Mouse (Mus musculus) kidney, embryonic 14.5 days (tissue): ENCODE measurements around the gene Fmnl2. TPM values are rescaled to one million over a fixed set of nuclear protein-coding genes. Genes with fewer than 3 reads are reported as not detected.

Experiments used
- ATAC-seq: fragments of 200-750 bp; cut with Nextera tagmentation; 2 replicates; pipeline ENCODE4 v1.8.0; 2017; ENCODE audit warnings: moderate number of reproducible peaks, mild to moderate bottlenecking, moderate TSS enrichment, moderate library complexity; ENCODE audit not compliant: low FRiP score, low TSS enrichment
- H3K27ac ChIP-seq: fragments of 300-500 bp; sonication (generic); 2 replicates; pipeline ENCODE4 v1.5.1; 2014; ENCODE audit warnings: low read depth, mild to moderate bottlenecking, low read length, moderate library complexity, mixed read lengths
- H3K27me3 ChIP-seq: fragments of 300-500 bp; sonication (generic); 2 replicates; pipeline ENCODE4 v1.6.1; 2014; ENCODE audit warnings: mild to moderate bottlenecking, low read length; ENCODE audit not compliant: control insufficient read depth, insufficient read depth
- H3K36me3 ChIP-seq: fragments of 300-500 bp; sonication (generic); 2 replicates; pipeline ENCODE4 v1.6.1; 2014; ENCODE audit warnings: low read length, mixed read lengths; ENCODE audit not compliant: control insufficient read depth, insufficient read depth
- H3K4me1 ChIP-seq: fragments of 300-500 bp; sonication (generic); 2 replicates; pipeline ENCODE4 v1.6.1; 2014; ENCODE audit warnings: low read length, mixed read lengths; ENCODE audit not compliant: control insufficient read depth, insufficient read depth
- H3K4me2 ChIP-seq: fragments of 300-500 bp; sonication (generic); replicated peaks from 2 replicates; pipeline ENCODE4 v1.6.1; 2014; ENCODE audit warnings: low read depth, mild to moderate bottlenecking, low read length
- H3K4me3 ChIP-seq: fragments of 300-500 bp; sonication (generic); 2 replicates; pipeline ENCODE4 v1.5.1; 2014; ENCODE audit warnings: mild to moderate bottlenecking, low read length
- H3K9ac ChIP-seq: fragments of 300-500 bp; sonication (generic); 2 replicates; pipeline ENCODE4 v1.6.1; 2014; ENCODE audit warnings: low read depth, mild to moderate bottlenecking, low read length, moderate library complexity
- H3K9me3 ChIP-seq: fragments of 300-500 bp; sonication (generic); 2 replicates; pipeline ENCODE4 v1.6.1; 2016; ENCODE audit warnings: low read length; ENCODE audit not compliant: control insufficient read depth
- WGBS: fragments of 180-500 bp; shearing (Covaris S2); extraction: QIAGEN DNeasy Blood & Tissue Kit; methylation state at CpG from one replicate; pipeline ENCODE4 v1.1.7; 2014; 5-methylcytosine and 5-hydroxymethylcytosine counted together
- polyA plus RNA-seq: library from polyadenylated mRNA; unstranded; fragments of >200 nt; fragmentation: Nextera tagmentation; extraction: Ambion mirVana; gene quantifications from 2 replicates; pipeline ENCODE4 v1.2.1, GENCODE M21; 2014

Gene Fmnl2
- polyA plus RNA-seq, 1 experiment from 2014 or later = 13.5 TPM

DNA sequence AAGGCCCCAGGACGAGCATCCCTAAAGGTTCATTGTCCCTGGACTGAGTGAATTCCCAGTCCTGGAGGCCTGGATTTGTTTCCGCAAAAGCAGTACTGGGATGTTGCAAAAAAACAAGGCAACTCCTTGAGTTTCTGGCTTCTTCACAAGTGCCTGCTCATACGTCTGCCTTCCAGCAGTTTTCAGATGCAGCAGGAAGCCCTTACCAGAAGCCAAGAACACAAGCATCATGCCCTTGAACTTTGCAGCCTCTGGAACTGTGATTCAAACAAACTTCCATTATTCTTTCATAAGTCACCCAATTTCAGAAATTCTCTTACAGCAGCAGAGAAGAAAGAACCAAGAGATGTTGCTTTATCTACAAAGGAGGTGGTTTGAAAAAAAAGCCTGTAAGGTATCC lies 21.9 kb upstream of the Fmnl2 start:
- no peaks in the 10 kb centered on the region for H3K9me3 ChIP-seq
- H3K27ac ChIP-seq = no peak overlapping the region
- H3K4me2 ChIP-seq = no peak overlapping the region
- no peak for ATAC-seq
- no peak overlapping the region for H3K4me3 ChIP-seq
- no peaks in the 10 kb centered on the region for H3K36me3 ChIP-seq
- no peak overlapping the region for H3K9ac ChIP-seq
- H3K27me3 ChIP-seq = no peaks in the 10 kb centered on the region
- 84% methylated on average over 3 of the region's 3 CpGs for WGBS
- no peaks in the 10 kb centered on the region for H3K4me1 ChIP-seq

DNA sequence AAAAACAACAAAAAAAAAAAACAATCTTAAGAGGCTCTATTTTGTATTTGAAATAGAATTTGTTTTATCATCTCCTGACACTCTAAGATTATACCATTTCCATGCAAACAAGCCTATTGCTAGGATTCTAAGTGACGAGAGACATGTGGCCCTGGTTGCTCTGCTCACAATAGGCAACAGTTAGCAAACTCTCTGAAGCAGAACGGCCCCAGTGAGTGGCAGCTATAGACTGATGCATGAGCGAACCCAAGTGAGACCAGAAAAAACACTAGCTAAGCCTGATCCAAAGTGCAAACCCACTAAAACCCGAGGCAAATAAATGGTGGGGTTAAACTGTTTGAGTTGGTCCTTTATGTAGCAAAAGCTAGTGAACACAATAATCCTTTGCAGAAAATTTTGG lies 18.6 kb upstream of the Fmnl2 start:
- Histone ChIP-seq H3K27ac (no peak overlapping the region), H3K36me3 (no peaks in the 10 kb centered on the region), H3K27me3 (no peaks in the 10 kb centered on the region), H3K4me2 (no peak overlapping the region), H3K9ac (no peak overlapping the region), H3K4me1 (no peaks in the 10 kb centered on the region), H3K4me3 (no peak overlapping the region), H3K9me3 (no peaks in the 10 kb centered on the region)
- WGBS = 55% methylated on average over 4 of the region's 4 CpGs
- 0 out of 2 replicates have a peak, but pooled peaks have one; percentile 32 for ATAC-seq

DNA sequence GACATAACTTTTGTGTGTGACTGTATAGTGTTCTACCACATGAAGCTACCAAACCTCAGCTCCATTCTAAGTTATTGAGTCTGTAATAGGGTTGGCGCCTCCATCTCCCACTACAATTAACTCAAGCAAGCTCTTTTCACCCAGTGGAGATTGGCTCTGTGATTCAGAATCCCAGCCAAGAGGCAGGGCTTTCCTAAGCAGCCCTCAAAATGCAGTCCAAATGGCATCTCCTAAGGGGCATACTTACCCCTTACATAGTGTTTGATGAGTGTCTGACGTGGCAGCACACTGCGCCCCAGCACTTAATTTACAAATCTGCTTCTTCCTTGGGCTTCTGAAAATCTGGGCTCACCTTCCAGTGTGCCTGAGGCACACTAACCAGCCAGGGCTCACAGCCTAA lies 17.8 kb upstream of the Fmnl2 start:
- Histone ChIP-seq H3K4me2 (no peak overlapping the region), H3K4me1 (no peaks in the 10 kb centered on the region), H3K4me3 (no peak overlapping the region), H3K27ac (no peak overlapping the region), H3K36me3 (no peaks in the 10 kb centered on the region), H3K27me3 (no peaks in the 10 kb centered on the region), H3K9ac (no peak overlapping the region), H3K9me3 (no peaks in the 10 kb centered on the region)
- 87% methylated on average over 3 of the region's 3 CpGs for WGBS
- no peak for ATAC-seq

DNA sequence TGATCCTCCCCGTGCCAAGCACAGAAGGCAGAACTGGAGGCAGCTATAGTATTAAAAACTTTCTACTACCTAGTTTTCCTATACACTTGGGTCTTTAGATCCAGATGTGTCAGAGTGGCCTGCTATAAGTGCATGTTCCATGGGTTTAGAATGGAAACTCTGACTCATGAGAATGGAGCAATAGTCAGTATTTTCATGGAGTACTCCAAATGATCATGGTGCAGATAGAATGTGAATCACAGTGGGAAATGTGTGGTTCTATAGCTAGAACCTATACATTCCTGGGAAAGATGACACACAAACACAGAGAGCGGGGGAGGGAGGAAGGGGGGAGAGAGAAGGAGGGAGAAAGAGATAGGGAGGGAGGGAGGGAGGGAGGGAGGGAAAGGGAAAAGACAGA lies 13.8 kb upstream of the Fmnl2 start:
- Histone ChIP-seq H3K9me3 (no peaks in the 10 kb centered on the region), H3K27ac (no peak overlapping the region), H3K36me3 (no peaks in the 10 kb centered on the region), H3K4me2 (no peak overlapping the region), H3K9ac (no peak overlapping the region), H3K4me1 (0 out of 2 replicates have a peak, but pooled peaks cover 2% of the 10 kb centered on the region), H3K27me3 (no peaks in the 10 kb centered on the region), H3K4me3 (no peak overlapping the region)
- ATAC-seq = no peak
- 89% methylated on average over 2 of the region's 2 CpGs for WGBS

DNA sequence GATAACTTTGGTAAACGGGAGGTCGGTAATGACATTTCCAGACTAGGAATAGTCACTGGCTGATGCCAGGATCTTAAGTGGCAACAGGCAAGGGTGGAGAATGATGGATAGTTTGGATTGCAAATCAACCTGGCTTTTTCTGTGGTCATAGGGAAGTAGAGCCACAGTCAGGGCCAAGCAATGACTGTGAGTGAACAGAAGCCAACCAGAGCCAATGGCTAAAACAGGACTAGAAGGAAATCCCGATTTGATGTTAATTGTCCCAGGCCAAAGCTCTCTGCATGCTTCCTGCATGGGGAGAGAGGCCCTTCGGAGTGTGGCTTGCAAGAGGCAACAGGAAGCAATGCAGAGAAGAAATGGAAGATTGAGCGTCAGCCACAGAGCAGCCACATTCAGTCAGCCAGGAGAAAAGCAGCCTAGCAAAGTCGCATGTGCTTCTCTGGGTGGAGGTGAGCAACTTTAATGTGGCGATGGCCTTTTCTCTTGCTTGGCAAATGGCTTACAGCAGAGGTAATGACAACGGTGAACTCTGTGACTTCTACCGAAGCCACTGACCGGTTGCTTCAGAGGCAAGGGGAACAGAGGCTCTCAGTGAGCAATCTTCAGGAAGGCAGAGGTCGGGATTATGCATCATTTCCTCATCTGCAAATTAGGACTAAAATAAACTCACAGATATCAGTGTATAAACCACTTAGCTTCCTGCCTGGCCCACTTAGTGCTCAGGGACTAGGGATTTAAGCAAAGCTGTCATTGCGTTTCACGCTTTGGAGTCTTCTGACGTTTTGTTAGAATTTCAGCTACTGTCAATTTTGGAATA lies 12.5 kb upstream of the Fmnl2 start:
- Histone ChIP-seq H3K27me3 (no peaks in the 10 kb centered on the region), H3K9me3 (no peaks in the 10 kb centered on the region), H3K27ac (no peak overlapping the region), H3K4me2 (no peak overlapping the region), H3K9ac (no peak overlapping the region), H3K4me1 (0 out of 2 replicates have a peak, but pooled peaks cover 3% of the 10 kb centered on the region), H3K4me3 (no peak overlapping the region), H3K36me3 (no peaks in the 10 kb centered on the region)
- ATAC-seq = no peak
- WGBS = 68% methylated on average over 14 of the region's 14 CpGs

DNA sequence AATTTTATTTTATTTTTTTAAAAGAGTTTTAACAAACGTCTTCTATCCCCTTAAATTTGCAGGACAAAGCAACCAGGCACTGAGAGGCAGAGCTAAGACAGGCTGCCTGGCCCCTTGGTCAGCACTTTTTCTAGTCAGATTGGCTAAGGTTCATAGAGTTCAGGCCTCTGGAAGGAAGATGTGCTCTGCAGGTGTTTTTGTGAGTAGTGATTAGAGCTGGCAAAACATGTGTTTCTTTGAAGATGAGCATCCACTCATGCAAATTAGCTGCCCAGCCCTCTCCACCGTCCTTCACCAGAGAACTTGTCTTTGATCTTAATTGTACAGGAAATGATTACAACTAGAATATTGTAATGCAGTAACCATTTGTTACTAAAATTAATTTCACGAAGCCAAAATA lies 11.2 kb upstream of the Fmnl2 start:
- no peaks in the 10 kb centered on the region for H3K9me3 ChIP-seq
- 44% methylated on average over 3 of the region's 3 CpGs for WGBS
- ATAC-seq = no peak
- H3K4me1 ChIP-seq = 0 out of 2 replicates have a peak, but pooled peaks cover 3% of the 10 kb centered on the region
- no peaks in the 10 kb centered on the region for H3K27me3 ChIP-seq
- no peak overlapping the region for H3K4me3 ChIP-seq
- no peak overlapping the region for H3K4me2 ChIP-seq
- H3K36me3 ChIP-seq = no peaks in the 10 kb centered on the region
- H3K27ac ChIP-seq = no peak overlapping the region
- H3K9ac ChIP-seq = no peak overlapping the region

DNA sequence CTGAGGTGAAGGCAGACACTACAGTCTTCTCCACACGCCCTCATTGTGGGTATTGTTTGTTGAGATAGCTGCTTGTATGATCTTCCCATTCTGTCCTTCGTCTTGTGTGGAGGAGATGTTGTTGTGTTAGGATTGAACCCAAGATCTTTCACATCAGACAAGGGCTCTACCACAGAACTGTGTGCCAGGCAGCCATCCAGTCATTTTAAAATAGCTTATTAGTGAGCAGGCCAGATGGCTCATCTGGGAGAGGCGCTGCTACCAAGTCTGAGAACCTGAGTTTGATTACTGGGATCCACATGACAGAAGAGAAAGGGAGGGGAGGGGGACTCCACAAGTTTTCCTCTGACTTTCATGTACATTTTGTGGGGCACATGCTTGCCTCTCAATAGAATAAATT lies 8.6 kb upstream of the Fmnl2 start:
- no peak for ATAC-seq
- no peak overlapping the region for H3K27ac ChIP-seq
- WGBS = 71% methylated on average over 3 of the region's 3 CpGs
- H3K36me3 ChIP-seq = no peaks in the 10 kb centered on the region
- H3K9me3 ChIP-seq = no peaks in the 10 kb centered on the region
- no peak overlapping the region for H3K9ac ChIP-seq
- 0 out of 2 replicates have a peak, but pooled peaks cover 3% of the 10 kb centered on the region for H3K4me1 ChIP-seq
- no peaks in the 10 kb centered on the region for H3K27me3 ChIP-seq
- no peak overlapping the region for H3K4me3 ChIP-seq
- no peak overlapping the region for H3K4me2 ChIP-seq

DNA sequence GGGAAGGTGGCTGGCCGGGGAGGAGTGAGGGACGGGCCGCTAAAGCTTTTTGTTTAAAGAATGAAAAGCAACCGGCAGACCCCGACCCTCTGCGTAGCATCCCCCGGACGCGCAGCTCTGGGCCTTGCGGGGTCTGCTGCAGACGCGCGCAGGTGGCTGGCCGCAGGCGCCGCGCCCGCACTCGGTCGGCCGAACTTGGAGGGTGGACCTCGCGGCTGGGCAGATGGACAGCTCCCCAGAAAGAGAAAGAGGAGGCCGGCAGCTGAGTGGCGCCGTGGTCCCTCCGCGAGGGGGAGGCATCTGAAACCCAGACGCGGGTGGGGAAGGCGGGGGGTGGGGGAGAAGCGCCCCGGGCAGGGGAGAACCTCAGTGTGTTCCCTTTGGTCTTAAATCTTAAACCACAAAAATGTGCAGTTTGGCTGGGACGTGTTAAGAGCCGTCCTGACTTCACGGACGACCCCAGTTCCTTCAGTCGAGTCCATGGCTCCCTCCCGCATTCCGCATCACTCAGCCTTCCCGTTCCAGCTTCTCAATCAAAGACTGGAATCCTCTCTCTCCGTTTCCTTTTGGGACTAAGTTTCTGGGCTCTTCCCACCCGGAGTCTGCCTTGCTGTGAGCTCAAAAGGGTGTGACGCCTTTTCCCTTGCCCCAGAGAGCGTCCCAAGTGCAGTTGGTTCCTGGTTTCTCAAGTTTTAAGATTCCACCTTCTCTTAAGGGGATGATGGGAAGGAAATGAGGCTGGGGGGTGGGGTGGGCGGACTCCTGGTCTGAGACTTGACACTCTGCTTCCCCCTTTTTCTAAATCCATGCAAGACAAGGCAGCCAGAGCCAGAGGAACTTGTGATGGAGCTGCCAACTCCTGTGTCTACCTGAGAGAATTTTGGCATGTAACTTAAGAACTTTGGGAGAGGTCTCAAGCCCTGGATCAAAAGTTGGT lies 1.1 kb downstream of the Fmnl2 start:
- ATAC-seq = peak; percentile 49
- Histone ChIP-seq H3K27me3 (no peaks in the 10 kb centered on the region), H3K9me3 (no peaks in the 10 kb centered on the region), H3K9ac (peak overlapping the region; percentile 86), H3K27ac (peak overlapping the region; percentile 47), H3K4me3 (peak overlapping the region; percentile 87), H3K4me1 (peaks cover 15% of the 10 kb centered on the region), H3K4me2 (peak overlapping the region; percentile 66), H3K36me3 (no peaks in the 10 kb centered on the region)
- under 1% methylated on average over 43 of the region's 46 CpGs for WGBS
